Mouse (Mus musculus): ENCODE data around the gene Scube2.

GRCm38 (mm10) chr7:109900921-109901320, 35.4 kb upstream of the Scube2 start:
- TF ChIP-seq CTCF (IDR thresholded peaks at IDR 0.05; ENCODE audit: control insufficient read depth, insufficient read depth, low read length) (no peak), POLR2A (IDR thresholded peaks at IDR 0.05; ENCODE audit: borderline replicate concordance, control insufficient read depth, low read depth, low read length) (no peak)

Measured in bone marrow, adult 2 months (tissue).